Mouse (Mus musculus) ES-Bruce4 (cell line): ENCODE results near the gene Anp32a. TPM values are rescaled to one million over a fixed set of nuclear protein-coding genes. Genes with fewer than 3 reads are reported as not detected.

Experiments used
- H3K27ac ChIP-seq: 2 replicates; pipeline ENCODE4 v1.5.1; 2012; ENCODE audit warnings: low read length, inconsistent platforms; ENCODE audit not compliant: insufficient read depth
- H3K27me3 ChIP-seq: 2 replicates; pipeline ENCODE4 v1.6.1; 2012; ENCODE audit warnings: mild to moderate bottlenecking, low read length, inconsistent platforms; ENCODE audit not compliant: control insufficient read depth, poor library complexity, insufficient read depth, severe bottlenecking
- H3K36me3 ChIP-seq: 2 replicates; pipeline ENCODE4 v1.6.1; 2012; ENCODE audit warnings: inconsistent platforms, mild to moderate bottlenecking, low read length, moderate library complexity; ENCODE audit not compliant: control insufficient read depth, poor library complexity, insufficient read depth, severe bottlenecking
- H3K4me1 ChIP-seq: one replicate; pipeline ENCODE4 v1.8.1; 2011; ENCODE audit warnings: low read length; ENCODE audit not compliant: control insufficient read depth, insufficient read depth
- H3K4me3 ChIP-seq: 2 replicates; pipeline ENCODE4 v1.5.1; 2011; ENCODE audit warnings: low read depth, mild to moderate bottlenecking, low read length
- H3K9ac ChIP-seq: 2 replicates; pipeline ENCODE4 v1.6.1; 2012; ENCODE audit warnings: low read depth, mild to moderate bottlenecking, inconsistent platforms; ENCODE audit not compliant: poor library complexity, severe bottlenecking
- H3K9me3 ChIP-seq: replicated peaks from 2 replicates; pipeline ENCODE4 v1.6.1; 2012; ENCODE audit warnings: mild to moderate bottlenecking, low read length, inconsistent platforms; ENCODE audit not compliant: control insufficient read depth, poor library complexity, insufficient read depth, severe bottlenecking
- CTCF ChIP-seq: IDR thresholded peaks from one replicate; pipeline ENCODE4 v1.8.1; 2011; ENCODE audit warnings: low read depth, low read length
- EP300 ChIP-seq: IDR thresholded peaks from 2 replicates; pipeline ENCODE4 v1.6.1; 2011; ENCODE audit warnings: low read depth, low read length; ENCODE audit not compliant: insufficient read depth
- POLR2A ChIP-seq: IDR thresholded peaks from one replicate; pipeline ENCODE4 v1.8.1; 2011; ENCODE audit warnings: low read length; ENCODE audit not compliant: insufficient read depth
- polyA plus RNA-seq: library from polyadenylated mRNA; stranded (reverse); fragments of >200 nt; gene quantifications from 2 replicates; pipeline ENCODE4 v1.2.4, GENCODE M21; 2011; ENCODE audit warnings: low read depth; ENCODE audit not compliant: missing spikeins, insufficient read depth, insufficient read length

Anp32a gene
- 779 and 784 TPM in 2 replicates for polyA plus RNA-seq

- TF ChIP-seq POLR2A, result no peak
- TF ChIP-seq CTCF, result no peak
- Histone ChIP-seq H3K9ac (peak within 1 kb of the TSS; percentile 86), H3K27me3 (no peaks in the 10 kb centered on the region), H3K9me3 (no peaks in the 10 kb centered on the region), H3K27ac (no peak within 1 kb of the TSS), H3K4me3 (peak within 1 kb of the TSS; percentile 95), H3K36me3 (no peaks in the 10 kb centered on the region), H3K4me1 (peaks cover 3% of the 10 kb centered on the region)
These were observed at the start of gene Anp32a for GRCm38 (mm10) chr9:62341123-62341486. Gene Anp32a (plus strand): TSS chr9:62341293.

GRCm38 (mm10) chr9:62295006-62295698 lies 45.9 kb upstream of the Anp32a start:
- H3K36me3 ChIP-seq, result no peaks in the 10 kb centered on the region
- no peak overlapping the region for H3K9ac ChIP-seq
- TF ChIP-seq CTCF (peak; percentile 74), EP300 (no peak), POLR2A (no peak)
- H3K9me3 ChIP-seq, result no peaks in the 10 kb centered on the region
- H3K27ac ChIP-seq, result no peak overlapping the region
- no peaks in the 10 kb centered on the region for H3K27me3 ChIP-seq
- H3K4me1 ChIP-seq, result no peaks in the 10 kb centered on the region
- no peak overlapping the region for H3K4me3 ChIP-seq

GRCm38 (mm10) chr9:62296891-62297290 lies 44.2 kb upstream of the Anp32a start:
- Histone ChIP-seq H3K27ac (no peak overlapping the region), H3K36me3 (no peaks in the 10 kb centered on the region), H3K9ac (no peak overlapping the region), H3K4me3 (no peak overlapping the region), H3K9me3 (no peaks in the 10 kb centered on the region), H3K27me3 (no peaks in the 10 kb centered on the region), H3K4me1 (no peaks in the 10 kb centered on the region)
- TF ChIP-seq EP300, result no peak
- TF ChIP-seq POLR2A, result no peak
- TF ChIP-seq CTCF, result no peak

- no peaks in the 10 kb centered on the region for H3K27me3 ChIP-seq
- H3K36me3 ChIP-seq, result no peaks in the 10 kb centered on the region
- no peak overlapping the region for H3K27ac ChIP-seq
- no peaks in the 10 kb centered on the region for H3K4me1 ChIP-seq
- no peak overlapping the region for H3K9ac ChIP-seq
- no peak overlapping the region for H3K4me3 ChIP-seq
- no peaks in the 10 kb centered on the region for H3K9me3 ChIP-seq
- no peak for TF ChIP-seq POLR2A
- TF ChIP-seq EP300, result no peak
- no peak for TF ChIP-seq CTCF
These were observed 25.5 kb upstream of the Anp32a start for GRCm38 (mm10) chr9:62315556-62315955.

- Histone ChIP-seq H3K9ac (no peak overlapping the region), H3K36me3 (no peaks in the 10 kb centered on the region), H3K4me3 (no peak overlapping the region), H3K9me3 (no peaks in the 10 kb centered on the region), H3K4me1 (no peaks in the 10 kb centered on the region), H3K27ac (no peak overlapping the region), H3K27me3 (no peaks in the 10 kb centered on the region)
- TF ChIP-seq POLR2A, result no peak
- no peak for TF ChIP-seq CTCF
- TF ChIP-seq EP300, result no peak
These were observed 22.4 kb upstream of the Anp32a start for GRCm38 (mm10) chr9:62318729-62319128.

GRCm38 (mm10) chr9:62323816-62324215 lies 17.3 kb upstream of the Anp32a start:
- TF ChIP-seq CTCF (no peak), POLR2A (no peak), EP300 (no peak)
- Histone ChIP-seq H3K4me1 (no peaks in the 10 kb centered on the region), H3K27me3 (no peaks in the 10 kb centered on the region), H3K9ac (no peak overlapping the region), H3K9me3 (no peaks in the 10 kb centered on the region), H3K36me3 (no peaks in the 10 kb centered on the region), H3K27ac (no peak overlapping the region), H3K4me3 (no peak overlapping the region)
